Mouse (Mus musculus): ENCODE data around the gene Nav1.

The Nav1 gene

DNA sequence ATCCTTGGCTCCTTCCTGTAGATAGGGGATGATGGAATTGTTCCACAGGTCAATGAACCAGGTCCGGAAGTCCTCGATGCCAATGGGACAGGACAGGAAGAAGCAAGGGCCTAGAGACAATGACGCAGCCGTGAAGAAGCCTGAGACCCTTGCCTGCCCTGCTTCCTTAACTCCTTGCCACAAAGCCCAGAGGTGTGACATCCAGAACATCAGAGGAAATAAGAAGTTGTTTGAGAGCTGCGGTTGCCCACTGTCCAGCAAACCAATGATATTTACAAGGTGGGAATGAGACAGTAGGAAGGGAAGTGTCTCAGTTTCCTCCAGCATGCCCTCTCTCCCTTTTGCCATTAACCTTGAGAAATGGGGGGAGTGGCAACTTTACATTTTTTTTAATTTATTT, 158.2 kb downstream of the Nav1 start:
- no peak for DNase-seq (ENCODE audit: inconsistent ontology term)

DNA sequence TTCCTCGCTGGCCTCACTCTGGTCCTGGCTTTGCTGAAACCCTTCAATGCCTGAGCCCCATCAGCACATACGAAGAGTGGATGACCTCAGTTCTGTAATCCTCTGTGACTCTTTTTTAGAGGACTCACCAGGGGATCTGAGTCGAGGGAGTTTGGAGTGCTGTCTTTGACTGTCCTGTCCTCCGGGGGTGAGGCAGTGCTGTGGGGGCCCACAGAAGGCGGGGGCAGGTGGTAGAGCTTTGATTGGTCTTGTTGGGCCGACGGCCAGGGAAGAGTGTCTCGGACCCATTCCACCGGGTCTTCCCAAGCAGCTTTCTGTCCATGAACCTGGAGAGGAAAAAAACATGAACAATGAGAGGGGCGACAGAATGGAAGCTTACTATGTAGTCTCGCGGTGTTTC, 163.6 kb downstream of the Nav1 start:
- no peak for DNase-seq (ENCODE audit: inconsistent ontology term)

DNA sequence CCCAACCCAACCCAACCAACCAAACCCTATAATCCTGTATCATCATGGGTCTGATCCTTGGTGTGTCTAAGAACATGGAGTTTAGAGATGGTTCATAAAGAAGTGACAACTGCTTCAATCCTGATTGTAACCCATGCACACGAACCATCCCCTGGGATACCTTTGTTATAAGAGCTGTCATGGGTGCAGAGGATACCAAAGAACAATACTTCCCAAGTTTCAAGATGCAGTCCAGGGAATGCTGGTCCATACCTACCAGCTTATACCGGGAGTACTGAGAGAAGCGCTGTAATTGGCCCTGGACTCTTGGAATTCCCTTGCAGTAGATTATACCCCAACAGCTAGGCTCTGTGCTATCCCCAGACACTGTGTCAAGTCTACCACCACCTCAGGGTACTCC, 165.2 kb downstream of the Nav1 start:
- DNase-seq (ENCODE audit: inconsistent ontology term) = no peak

DNA sequence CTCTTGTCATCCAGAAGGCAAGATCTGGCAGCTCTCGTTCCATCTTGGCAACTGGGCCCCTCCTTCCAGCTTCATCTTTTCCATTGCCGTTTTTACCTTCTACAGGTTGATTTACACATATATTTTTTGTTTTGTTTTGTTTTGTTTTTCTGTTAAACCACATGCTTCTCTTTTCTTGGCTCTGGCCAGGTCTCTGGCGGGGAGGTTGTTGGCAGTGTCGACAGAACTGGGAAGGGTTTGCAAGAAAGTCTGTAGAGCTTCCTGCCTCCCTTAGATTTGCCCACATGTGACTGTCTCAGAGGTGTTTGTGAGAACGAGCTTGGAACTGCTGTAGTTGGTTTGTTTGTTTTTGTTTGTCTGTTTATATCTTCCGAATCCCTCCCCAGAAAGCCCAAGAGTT, 166.1 kb downstream of the Nav1 start:
- no peak for DNase-seq (ENCODE audit: inconsistent ontology term)

DNA sequence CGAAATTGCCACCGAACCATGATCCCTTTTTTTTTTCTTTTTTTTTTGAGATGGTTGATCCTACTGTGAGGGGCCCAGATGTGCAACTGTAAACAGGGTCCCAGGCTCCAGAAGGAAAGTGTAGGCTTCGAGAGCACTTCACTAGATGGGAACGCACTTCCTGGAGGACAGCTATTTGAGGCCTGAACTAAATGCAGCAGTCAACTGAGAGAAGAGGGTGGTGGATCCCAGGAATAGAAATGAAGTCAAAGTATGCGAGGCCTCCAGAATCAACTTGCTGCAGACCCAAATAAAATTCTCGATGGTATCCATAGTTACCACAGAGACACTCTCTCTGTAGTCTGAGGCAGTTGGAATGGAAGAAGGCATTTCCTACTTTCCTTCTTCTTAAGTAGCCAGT, 168.3 kb downstream of the Nav1 start:
- DNase-seq (ENCODE audit: inconsistent ontology term) = no peak

DNA sequence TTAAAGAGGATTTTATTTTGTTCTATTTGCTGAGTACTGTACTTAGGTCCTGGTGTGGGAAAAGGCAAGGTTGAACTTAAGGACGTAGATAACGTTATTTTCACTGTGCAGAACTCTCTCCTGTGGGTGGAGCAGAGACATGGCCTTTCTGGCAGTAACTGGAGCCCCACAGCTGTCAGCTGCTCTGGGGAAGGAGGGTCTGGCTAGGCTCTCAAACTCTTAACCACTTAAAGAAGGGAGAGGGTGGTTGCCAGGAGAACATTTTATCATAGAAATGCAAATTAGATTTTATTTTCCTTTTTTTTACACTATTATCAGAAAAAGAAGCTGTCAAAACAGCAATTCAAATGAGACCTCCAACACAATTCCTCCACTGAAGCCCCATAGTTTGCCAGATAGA, 171.3 kb downstream of the Nav1 start:
- no peak for DNase-seq (ENCODE audit: inconsistent ontology term)

DNA sequence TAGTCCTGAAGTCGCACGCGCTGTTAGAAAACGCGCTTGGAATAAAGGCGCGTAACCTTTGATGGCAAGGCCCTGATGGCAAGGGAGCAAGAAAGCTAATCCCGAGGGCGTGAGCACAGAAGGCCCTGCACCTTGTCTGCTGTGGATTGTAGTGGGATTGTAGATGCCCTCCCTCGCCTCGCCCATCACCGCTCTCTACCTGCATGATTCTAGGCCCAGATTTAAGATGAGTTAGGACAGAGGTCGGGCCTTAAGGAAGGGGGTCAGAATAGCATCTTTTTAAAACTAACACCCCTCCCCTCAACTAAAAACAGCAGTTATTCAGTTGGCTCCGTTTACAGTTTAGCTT, 176.5 kb downstream of the Nav1 start:
- DNase-seq (ENCODE audit: inconsistent ontology term) = no peak

DNA sequence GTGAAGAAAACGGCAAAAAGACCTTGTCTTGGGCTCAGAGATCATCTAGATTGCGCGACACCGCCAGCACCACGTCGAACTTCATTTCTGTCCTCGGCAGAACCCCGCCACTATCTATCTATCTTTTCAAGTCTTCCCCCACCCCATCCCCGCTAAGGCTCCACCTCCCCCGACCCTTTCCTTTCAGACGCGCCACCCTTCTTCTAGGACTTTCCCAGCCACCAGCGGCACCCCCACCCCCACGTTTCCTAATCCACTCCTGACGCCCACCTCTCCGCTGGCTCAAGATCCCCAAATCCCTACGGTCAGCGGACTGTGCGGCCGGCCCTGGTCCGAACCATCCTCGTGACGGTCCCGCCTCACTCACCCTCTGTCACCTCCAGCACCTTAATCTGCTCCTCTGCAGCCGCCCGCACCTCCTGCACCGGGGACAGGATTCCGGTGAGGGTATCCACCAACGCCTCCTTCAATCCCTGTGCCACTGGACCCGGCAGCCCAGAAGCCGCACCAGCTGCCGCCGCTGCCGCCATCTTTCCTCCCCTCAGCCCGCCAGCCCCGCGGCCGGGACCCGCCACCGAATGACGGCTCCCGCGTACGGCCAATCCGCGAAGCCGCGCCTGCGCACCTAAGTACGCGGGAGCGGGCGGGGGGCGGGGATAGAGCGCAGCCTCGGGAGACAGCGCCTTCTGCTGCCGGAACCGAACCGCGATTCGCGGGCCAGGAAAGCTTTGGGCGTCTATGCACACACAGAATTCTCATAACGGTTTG, 177.0 kb downstream of the Nav1 start, which contains the start of gene Ipo9:
Gene Ipo9 (minus strand): TSS at position 599 of the 768 bp plus-strand sequence.
- peak; percentile 97 for DNase-seq (ENCODE audit: inconsistent ontology term)

DNA sequence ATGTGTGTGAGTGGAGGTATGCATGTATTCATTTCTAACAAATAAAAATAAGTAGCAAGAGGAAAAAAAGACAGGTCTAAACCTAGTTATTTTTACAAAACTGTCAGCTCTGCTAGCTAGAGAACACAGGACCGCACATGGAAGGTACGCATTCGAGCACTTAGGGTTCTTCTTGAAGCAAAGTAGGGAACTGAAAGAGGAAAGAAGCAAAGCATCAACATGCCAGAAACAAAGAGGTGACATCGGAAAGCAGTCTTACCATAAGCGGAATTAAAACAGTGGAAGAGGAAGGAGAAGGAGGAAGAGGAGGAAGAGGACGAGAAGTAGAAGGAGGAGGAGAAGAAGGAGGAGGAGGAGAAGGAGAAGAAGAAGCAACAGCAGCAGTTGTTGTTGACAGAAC, 179.7 kb downstream of the Nav1 start:
- no peak for DNase-seq (ENCODE audit: inconsistent ontology term)

DNA sequence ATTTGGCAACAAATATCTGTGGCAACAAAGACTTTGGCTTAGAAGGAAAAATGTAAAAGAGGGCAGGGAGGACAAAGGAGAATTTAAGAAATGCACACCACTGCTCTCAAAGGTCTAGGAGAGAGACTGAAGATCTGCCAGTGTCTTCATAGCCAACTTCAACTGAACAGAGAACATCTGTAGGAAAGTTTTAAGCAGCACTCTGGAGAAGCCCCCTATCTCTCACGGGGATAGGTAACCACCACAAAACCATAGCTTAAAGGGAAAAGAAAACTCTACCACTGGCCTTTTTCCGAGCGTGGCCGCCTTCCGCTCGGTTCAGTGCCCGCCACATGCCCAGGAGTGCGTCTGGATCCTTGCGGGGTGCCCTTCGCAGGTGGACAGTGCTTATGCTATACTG, 180.4 kb downstream of the Nav1 start:
- no peak for DNase-seq (ENCODE audit: inconsistent ontology term)

DNA sequence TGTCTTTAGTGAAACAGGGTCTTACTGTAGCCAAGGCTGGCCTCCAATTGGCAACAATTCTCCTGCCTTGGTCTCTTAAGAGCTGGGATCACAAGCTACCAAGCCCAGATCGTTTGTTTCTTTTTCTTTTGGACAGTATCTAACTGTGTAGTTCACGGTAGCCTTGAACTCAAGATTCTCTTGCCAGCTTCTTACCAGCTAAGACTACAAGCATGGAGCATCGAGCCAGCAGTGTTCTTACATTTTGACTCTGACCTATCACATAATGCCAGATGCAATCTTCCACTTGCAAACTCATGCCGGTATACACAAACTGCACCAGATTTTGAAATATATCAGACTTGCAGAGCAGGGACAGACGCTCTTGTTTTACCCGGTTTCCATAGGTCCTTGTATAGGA, 184.3 kb downstream of the Nav1 start:
- no peak for DNase-seq (ENCODE audit: inconsistent ontology term)

DNA sequence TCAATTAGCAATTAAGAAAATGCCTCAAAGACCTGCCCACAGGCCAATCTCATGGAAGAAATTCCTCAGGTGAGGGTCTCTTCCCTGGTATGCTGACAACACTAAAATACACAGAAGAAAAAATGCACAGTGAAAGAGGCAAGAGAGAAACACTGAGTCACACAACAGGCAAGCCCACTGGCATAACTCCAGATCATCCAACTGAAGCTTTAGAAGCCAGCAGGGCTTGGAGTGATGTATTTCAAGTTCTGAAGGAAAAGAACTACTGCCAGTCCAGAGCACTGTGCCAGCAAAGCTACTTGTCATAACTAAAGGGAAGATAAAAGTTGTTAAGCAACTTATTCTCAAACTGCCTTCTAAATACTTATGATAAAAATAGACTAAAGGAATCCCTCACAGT, 193.1 kb downstream of the Nav1 start:
- peak; percentile 70 for DNase-seq (ENCODE audit: inconsistent ontology term)

DNA sequence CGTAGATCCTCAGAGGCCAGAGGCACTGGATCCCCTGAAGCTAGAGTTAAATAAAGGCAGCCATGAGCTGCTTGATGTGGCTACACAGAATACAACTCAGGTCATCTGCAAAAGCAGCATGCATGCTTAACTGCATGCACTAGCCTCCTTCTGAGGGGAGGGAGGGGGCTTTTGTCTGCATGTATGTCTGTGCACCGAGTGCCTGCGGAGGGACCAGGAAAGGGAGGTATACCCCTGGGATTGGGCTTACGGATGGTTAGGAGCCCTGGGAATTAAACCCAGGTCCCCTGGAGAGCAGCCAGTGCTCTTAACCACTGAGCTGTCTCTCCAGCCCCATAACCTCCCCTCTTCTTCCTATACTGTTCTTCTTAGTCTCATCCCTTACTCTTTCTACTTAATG, 195.0 kb downstream of the Nav1 start:
- no peak for DNase-seq (ENCODE audit: inconsistent ontology term)

DNA sequence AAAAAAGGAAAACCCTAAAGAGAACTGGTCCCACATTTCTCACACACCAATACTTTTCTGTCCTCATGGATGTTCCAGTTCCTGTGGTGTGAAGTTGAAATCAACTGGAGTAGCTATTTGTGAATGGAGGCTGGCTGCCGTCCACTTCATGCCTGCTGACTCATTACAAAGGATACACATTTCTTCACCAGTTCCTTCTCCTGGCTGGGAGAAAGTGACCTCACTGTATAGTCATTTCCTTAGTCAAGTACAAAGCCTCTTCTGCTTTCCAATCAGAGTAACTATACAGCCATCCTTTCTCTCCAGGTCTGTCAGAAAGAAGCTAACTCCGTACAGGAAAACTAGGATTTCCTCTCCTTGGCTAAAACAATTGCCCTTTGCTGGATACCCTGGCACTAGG, 196.1 kb downstream of the Nav1 start:
- DNase-seq (ENCODE audit: inconsistent ontology term) = peak; percentile 88

DNA sequence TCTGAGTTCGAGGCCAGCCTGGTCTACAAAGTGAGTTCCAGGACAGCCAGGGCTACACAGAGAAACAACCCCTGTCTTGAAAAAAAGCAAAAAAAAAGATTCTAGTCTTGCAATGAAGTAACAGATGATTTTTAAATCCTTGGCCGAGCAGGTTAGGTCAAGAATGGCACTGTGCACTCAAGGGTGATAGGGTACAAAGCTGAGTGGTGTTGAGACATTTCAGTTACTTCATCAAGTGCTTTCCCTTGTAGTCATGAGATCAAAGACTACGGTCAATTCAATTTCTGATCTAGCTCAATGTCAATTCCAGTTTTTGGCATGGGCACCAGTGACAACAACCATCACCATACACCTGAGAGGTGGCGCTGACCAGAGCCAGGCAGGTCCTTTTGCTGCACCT, 198.1 kb downstream of the Nav1 start:
- no peak for DNase-seq (ENCODE audit: inconsistent ontology term)

DNA sequence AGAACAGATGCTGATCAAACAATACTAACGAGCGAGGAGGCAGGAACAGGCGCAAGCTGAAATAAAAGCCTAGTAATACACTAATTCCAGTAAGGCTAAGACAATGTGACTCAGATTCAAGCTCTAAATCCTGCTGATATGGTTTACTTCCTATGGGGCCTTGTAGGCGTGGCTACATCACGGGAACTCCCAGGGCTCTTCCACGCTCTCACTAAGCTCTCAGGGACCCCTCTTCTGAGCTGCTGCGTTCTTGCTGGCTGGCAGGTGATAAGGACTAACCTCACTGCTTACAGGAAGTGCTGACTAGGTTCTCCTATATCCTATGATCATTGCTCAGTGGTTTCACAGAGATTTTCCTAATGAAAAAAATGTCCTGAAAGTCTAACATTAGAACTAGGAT, 201.7 kb downstream of the Nav1 start:
- DNase-seq (ENCODE audit: inconsistent ontology term) = no peak

DNA sequence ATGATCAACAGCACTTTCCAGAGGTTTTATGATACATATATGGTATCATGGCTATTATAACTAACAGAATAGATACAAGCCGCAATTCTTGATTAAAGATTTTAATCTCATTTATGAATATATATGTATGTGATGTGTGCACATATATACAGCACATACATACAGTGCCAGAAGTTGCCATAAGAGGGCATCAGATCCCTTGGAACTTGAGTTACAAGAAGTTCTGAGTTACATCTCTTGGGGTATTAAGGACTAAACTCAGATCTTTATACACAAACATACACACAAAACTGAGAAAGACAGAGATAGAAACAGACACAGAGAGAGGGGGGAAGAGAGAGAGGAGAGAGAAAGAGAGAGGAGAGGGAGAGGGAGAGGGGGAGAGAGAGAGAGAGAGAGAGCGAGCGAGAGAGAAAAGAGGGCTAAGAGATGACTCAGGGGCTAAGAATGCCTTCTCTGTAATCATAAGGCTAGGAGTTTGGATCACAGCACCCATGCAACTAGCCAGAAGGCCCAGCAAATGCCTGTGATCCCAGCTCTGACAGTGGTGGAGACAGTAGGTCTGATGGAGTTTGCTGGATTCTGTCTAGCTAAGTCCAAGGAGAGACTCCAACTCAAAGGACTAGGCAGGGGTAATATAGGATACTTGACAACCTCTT, 205.5 kb downstream of the Nav1 start:
- peak; percentile 50 for DNase-seq (ENCODE audit: inconsistent ontology term)

DNA sequence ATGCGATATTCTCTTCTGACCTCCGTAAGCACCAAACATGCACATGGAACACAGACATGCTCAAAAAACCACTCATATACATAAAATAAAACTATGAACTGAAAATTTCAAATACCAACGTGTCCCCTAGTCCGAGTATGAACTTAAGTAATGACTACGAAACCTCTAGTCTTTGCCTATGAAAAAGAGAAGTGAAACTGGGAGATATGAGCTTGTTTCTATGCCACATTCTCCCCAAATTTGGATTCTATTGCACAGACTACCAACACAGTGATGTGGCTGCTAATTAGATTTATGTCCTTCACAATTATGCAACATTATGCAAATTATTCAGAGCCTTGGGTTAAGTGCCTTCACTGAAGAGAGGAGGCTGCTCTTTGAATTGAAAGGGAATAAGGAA, 207.6 kb downstream of the Nav1 start:
- no peak for DNase-seq (ENCODE audit: inconsistent ontology term)

DNA sequence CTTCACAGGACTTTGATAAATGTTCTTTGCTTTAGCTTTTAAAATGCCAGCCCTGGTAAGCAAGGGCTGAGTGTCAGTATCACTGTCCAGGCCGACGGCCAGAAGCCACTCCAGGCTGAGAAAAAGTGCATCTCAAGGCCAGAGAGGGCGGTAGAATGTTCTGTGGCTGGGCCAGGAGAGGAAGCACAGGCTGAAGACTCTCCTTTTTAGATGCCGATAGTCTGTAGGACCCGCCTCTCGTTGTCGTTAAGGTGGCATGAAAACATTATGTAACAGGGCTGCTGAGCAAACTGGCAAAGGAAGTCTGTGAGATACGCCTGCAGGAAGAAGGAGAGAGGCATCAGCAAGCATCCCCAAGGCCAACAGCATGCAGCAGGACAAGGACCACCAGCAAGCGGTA, 221.9 kb downstream of the Nav1 start:
- no peak for DNase-seq (ENCODE audit: inconsistent ontology term)

Data from Muller cell, postnatal 12 days (primary cell).